Mouse (Mus musculus) neural tube, embryonic 10.5 days (tissue): ENCODE measurements around the gene Nsg1.

Source experiments
- DNase-seq: peaks from one replicate; pipeline ENCODE4 v3.0.0-alpha.2; 2017; ENCODE audit warnings: low spot score; ENCODE audit errors: extremely low spot score

The Nsg1 gene

DNA sequence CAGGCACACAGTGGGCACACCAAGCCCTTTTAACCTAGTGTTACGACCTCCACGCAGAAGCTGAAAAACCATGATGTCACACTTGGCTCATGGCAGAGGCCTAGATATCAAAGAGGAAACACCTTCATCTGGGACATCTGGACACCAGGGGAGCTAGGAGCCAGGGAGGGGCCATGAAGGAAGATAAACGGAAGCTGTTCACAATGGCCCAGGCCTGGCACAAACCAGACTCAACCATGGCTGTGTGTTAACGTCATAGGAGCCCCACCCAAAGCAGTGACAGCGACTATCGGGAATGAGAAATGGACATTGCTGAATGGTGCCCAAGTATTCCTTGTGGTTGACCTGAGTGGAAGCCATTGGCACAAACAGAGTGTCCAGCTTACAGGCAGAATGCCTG is 13.2 kb downstream of the Nsg1 start:
- no peak for DNase-seq

DNA sequence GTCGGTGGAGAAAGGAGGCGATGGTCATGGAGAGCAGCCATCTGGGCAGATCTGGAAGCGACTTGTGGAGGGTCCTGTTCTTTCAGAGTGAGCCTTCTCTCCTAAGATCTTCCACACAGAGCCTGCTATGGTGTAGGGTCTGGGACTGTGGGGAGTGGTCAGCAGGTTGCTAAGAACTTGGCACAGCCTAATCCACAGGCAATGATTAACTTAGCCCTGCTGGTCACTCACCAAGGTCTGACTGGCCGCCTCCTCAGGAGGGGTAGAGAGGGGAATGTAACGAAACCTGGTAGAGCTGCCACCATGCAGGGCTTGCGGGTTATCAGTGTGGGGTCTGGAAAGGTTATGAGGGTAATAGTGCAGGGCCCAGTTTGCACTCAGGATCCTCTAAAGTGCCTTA is 18.8 kb downstream of the Nsg1 start:
- DNase-seq = no peak

DNA sequence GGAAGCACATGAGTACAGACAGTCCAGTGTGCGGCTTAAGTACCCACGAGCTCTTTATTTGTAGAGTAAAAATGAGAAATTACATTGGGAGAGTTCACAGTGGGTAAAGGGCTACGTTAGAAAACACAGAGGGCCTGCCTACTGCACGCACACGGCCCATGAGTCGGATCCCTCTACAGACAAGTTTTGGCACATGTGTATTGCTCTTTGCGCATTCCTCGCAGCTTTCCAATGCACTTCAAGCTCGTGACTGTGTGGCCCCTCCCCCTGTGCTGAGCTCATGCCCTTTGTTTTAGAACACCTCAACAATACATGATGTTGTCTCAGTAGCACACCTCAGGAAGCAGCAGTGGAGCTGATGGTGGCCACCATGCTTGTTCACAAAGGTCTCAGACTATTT is 22.5 kb downstream of the Nsg1 start:
- no peak for DNase-seq

DNA sequence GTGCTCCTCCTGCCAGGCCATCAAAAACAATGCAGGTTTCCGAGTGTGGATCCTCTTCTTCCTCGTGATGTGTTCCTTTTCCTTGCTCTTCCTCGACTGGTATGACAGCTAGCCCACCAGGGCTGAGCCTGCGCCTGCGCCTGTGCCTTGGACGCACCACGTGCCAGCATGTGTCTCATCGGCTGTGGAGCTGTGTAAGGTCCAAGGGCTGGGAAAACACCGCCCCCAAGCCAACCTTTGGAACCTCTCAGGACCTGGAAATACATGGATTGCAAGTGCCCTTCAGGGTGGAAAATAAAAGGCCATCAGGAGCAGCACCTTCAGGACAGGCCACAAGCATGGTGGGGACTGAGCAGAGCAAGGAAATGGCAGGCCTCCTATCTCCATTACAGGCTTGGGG is 23.5 kb downstream of the Nsg1 start:
- DNase-seq = no peak

DNA sequence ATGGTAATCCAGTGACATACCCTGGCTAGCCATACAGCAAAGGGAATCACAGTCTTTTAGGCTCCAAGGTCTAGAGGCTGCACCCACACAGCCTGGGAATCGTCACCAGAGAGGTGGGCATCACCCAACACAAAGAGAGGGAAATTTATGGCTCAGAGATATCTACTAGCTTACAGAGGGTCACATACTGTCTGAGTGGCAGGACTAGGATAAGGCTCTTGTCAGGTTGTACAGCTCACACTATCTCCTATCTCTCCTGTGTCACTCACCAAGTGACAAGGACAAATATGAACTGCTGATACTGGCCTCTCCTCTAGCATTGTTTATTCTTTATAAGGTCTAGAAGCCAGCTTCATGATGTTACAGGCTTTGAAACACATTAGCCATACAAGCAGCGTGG is 30.4 kb downstream of the Nsg1 start:
- DNase-seq = no peak

DNA sequence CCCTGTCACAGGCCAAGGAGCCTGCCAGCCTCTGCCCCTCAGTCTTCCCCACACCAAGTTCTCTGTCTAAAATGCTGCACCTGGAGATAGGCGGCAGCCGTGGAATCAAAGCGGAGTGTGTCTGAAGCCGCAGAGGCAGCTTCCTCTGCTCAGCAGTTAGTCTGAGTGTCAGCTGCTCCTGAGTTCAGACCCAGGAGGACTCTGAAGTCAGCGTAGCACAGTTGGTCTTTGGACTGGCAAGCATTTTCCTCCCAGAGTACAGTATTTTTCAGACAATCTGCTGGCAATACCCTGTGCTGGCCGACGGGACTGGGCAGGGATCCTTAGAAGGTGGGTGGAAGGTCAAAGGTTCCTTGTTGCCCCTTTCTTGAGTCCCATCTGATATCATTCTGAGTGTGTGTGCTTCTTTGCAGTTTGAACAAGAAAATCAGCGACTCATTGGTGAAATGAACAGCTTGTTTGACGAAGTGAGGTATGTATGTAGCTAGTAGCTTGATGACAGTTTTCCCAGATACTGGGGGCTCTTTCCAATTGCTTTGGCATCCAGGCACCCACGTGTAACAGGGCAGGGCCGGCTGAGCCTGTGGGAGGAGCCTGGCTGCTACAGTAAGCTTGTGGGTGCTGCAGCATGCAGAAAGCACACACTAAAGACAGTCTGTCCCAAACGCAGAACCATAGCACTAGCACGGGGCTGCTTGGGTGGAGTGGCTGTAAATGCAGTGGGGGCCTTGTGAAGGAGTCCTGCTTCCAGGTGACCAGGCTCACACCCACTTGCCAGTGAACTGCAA is 33.0 kb downstream of the Nsg1 start:
- DNase-seq = no peak

DNA sequence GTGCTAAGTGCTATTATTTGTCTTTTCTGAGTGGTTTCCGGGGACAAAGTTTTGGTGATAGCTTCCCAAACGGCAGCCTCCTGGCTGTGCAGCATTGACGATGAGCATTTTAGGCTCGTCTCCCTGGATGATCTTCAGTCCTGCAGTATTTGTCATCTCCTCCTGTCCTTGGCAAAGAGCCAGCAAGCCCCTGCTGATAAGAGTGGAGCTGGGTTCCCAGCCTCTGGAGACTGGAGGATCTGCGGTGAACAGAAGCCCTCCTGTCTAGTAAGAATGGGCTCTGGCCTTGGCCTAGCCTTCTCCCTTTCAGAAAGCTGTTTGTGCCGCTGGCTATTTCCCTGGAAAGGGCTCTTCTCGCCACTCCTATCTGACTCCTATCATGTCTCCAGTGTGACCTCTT is 38.0 kb downstream of the Nsg1 start:
- no peak for DNase-seq

DNA sequence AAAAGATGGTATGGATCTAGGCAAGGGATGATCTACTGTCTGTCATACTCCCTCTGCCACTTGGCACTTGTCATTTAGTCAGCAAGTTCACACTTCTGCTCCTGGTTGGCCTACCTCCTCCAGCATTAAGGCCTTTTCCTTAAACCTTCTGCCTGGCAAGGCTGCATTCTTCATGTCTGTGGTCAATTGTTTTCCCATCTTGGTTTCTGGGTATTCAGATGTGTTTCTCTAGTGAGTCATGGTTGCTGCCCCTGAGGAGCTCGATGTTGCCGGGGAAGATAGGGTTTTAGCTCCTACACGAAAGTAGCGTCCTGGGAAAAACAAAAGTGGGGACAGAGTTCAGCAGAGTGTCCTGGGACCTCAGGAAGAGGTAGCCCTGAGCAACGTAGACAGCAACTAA is 40.4 kb downstream of the Nsg1 start:
- no peak for DNase-seq

DNA sequence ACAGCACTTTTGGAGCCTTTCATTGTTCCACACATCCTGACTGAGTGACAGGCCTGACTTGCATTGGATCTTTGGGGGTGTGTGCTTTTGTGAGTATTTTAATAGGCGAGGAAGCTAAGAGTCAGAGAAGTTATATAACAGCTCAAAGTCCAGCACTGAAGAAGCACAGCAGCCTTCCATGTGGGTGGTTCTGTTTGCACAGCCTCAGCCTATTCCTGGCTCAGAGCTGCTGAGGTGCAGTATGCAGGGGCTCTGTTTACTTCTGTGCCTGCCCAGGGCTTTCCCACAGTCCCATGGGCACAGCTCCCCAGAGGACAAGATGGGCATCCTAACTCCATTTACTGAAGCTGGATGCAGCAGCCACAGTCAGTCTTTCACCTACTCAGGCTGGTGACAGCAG is 42.7 kb downstream of the Nsg1 start:
- DNase-seq = no peak

DNA sequence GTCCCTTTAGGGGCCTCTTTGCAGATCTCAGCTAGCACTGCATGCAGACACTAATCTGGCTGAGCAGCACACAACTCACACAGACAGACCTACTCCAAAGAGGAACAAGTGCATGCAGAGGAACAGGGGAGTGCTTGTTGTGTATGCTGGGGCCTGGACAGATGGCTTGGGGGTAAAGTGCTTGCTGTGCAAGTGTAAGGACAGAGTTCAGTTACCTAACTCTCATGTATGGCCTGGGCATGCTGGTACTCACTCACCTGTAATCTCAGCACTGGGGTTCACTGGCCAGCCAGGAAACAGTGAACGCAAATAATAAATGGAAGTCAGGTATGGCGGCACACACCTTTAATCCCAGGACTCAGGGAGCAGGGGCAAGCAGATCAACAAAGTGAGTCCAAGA is 45.2 kb downstream of the Nsg1 start:
- no peak for DNase-seq

DNA sequence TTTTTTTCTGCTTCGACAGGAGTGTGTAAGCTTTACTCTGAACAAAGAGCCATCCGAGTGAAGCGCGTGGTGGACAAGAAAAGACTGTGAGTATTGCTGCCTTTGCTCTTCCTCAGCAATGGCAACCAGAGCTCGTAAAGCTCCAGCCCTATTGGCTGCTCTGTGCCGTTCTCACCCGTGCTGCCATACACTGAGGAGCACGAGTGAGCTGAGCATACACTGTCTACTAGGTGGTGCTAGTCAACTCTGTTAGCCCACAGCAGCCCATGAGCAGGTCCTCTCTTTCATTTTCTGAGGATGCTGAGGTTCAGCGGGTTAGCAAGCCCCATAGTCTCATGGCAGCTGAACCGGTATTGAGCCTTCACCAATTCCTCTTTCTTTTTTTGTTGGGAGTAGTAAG is 52.9 kb downstream of the Nsg1 start:
- no peak for DNase-seq

DNA sequence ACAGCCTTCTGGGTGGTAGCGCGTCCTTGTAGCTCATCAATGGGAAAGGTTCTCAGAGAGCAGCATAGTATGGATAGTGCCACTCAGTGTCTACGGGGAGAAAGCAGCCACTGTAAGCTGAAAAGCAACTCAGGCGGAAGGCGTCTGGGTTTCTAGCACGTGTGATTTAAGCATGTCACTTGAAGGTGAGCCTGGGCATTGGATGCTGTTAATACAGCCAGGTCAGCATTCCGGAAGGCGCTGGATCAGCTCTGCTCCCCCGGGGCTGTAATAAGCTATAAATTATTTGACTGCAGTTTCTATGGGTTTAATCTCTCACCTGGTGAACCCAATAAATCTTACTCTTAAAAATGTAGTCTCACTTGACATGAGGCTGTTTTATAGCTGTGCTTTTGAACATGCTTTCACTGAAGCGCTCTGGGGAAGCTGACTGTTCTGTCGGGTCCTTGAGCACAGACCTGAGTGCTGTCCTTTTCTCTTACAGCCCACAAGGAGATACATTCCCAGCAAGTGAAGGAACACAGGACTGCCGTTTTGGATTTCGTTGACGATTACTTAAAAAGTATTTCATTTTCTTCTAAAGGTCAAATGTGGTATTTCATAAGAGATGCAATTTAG is 53.5 kb downstream of the Nsg1 start:
- no peak for DNase-seq

DNA sequence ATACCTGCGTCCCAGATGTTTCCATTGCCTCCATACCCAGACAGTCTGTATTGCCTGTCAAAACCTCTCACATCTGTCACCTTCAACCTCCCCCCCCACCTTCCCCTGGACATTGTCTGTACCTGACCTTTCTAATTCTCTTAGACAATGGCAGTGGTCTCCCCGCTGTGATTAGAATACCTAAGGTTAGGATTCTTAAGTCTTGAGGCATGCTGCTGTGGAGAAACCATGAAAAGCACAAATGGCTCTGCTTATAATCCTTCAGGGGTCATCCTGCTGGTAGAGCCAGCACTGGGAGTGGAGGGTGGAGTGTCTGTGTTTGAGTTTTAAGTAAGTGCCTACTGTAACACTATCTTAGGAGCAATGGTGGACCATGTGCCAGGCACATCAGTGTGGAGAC is 56.8 kb downstream of the Nsg1 start:
- DNase-seq = no peak

DNA sequence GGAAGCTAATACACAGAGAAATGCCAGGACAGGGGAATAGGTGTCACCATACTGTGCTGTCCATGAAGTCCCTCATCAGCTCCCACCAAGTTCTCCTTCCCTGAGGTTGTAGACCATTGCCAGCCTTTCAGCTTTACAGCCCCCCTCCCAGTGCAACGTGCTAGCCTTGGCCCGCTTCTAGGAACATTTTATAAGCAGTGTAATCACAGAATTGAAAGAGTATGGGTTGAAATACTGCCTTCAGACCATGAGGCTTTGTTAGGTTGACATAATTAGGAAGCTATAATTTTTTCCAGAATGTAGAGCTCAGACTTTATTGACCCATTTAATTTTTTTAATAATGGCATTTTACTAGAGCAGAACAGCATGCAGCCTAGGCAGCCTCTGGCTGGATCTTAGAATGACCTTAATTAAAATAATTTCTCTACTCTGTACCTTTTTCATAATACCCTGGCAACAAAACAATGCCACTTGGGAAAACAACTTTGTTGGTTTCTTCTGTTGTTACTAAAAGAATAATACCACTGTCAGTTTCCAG is 60.5 kb downstream of the Nsg1 start:
- no peak for DNase-seq

DNA sequence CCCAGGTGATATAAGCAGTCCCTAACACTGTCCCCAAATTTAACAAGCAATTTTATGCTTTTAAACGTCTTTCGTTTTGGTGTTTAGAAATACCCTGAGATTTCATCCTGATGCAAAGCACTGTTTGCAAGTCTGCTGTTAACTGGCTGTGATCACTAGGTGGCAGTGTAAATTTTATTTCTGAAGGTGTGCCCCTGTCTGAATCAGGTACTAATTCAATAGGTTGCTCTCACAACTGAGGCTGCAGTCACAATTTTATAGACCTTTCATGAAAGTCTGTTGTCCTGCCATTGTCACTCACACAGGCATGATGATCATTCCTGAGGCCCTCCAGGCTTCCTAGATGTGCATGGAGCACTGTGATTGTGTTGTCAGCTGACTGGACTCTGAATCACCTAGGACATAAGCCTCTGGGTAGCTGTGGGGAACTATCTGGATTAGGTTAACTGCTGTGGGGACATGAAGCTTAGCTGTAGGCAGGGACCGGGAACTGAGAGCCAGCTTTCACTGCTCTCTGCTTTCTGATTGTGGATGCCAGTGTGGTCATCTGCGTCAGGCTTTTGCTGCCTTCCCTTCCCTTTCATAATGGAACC is 62.1 kb downstream of the Nsg1 start:
- no peak for DNase-seq

DNA sequence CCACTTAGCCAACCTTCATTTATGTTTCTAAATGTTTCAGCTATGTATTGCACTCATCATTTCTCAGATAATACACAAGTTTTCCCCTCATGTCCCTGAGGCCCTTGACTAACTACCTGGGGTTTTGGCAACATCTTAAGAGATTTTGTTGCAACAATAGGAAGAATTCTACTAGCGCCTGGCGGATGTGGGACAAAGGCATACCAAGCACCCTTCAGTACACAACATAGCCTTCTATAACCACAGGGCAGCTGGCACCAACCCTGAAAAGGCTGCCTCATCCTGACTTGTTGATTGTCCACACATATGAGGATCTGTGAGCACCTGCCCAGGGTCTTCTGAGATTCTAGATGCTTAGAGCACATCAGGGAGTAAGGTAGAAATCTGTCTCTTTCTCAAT is 65.4 kb downstream of the Nsg1 start:
- DNase-seq = no peak

DNA sequence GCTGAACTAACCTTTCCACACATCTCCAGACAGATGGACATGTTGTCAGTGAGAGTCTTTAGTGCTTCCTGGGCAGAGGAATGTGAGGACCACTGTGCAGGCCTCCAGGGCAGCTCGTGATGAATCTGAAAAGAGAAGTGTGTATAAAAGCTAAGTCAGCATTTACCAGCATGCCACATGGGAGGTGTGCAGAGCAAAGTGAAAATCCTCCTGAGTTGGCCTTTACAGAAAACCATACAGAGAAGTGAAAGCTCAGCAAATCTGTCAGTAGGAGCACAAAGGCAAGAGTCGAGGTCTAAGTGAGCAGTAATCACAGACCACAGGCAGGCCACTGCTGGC is 67.8 kb downstream of the Nsg1 start:
- no peak for DNase-seq

DNA sequence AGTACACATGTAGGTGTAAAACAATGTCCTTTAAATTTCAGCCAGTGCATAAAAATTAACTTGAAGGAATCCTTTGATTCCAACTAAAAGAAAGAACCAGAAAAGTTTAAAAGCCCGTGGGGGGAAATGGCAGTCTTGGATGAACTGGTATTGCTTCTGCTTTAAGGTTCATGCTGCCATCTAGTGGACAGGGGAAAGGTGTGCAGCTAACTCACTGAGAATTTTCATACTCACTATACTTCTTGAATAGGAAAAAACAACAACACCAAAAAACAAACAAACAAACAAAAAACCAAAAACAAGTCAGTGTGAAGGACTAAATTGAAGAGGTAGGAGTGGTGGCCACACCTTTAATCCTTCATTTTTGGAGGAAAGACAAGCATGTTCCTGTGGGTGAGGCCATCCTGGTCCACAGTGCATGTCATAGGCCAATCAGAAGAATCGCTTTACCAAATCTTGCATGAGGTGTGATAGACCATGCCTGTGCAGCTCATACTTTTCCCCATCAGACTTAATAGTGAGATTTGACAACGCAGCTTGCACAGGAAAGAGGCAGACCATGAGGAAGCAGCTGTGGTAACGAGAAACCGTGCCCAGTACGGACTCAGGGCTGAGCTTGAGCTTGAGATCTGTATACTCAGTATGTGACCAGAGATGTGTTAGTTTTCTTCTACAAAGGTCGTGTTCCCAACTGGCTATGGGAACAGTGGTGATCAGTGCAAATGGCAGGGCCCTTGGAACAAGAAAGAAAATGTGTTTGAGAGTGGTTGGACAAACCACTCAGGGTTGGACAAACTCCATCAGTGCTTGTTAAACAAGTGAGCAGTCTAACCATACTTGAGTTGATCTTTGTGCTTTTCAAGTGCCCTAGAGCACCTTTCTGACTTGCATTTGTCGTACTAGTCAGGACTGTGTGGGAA is 68.4 kb downstream of the Nsg1 start:
- DNase-seq = no peak

DNA sequence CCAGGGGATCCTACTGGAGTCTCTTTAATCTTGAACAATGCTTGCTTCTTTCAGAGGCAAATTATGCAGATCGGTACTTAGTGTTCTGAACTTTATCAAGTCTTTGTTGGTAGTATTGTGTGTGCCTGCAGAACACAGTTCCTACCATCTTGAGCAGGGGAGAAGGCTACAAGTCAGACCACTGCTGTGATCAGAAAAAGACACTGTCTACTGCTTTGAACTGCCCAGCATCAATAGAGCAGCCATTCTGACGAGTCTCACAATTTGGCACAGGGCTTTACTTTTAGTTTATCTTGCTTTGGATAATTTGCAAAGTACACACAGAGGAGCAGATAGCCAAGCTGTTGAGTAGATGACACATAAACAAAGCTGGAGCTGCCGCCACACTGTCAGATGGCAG is 69.1 kb downstream of the Nsg1 start:
- DNase-seq = no peak

DNA sequence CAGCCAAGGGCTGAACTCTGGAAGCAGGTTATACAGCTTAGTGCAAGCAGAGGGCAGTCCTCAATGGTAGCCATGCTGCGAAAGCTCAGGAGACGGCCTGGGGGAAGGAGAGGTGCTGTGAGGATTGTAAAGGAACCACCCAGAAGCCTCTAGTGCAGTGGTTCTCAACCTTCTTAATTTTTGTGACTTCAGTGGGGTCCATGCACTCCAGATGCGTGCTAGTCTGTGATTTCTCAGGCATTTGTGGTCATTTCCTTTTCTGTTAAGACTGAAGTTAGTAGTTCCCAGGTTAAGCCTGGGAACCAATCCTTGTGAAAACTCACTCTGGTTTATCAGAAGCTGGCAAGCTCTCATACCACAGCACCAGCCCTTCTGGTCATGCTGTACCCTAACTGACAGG is 69.6 kb downstream of the Nsg1 start:
- no peak for DNase-seq
